Mouse (Mus musculus): ENCODE measurements around the gene Gfod1.

Gfod1 gene

DNA sequence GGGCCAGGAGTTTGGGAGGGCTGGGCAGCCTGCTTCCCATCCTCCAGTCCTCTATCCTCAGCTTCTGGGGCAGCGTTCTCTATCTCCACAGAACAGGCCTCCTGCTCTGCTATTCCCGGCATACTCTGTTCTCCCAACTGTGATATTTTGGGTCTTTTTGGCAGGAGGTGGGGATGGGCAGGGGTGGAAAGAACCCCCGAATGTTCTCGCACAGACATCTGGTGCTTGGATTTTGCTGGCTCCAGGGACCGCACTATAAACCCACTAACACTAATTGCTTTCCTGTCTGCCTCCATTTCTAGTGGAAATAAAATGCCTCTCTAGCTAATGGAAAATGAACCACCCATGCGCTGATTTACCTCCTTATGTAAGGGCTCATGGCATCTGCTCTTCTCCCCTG is 73.7 kb downstream of the Gfod1 start:
- DNase-seq: no peak

DNA sequence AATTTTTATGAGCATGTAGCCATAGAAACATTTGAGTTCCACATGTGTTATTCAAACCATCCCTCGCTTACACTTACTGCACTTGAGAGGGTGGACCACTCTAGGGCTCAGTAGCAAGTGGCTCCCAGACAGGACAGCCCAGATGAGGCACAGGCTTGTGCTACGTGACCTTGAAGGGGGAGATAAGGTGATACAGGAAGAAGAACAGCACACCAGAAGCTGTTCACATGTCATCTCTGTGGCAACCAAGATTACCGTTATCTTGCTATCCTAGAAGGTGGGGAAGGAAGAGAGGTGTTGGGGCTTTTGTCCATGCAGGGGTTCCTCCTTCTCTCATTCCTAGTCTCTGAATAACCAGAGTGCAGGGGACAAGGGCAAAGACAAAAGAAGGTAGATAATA is 74.2 kb downstream of the Gfod1 start:
- DNase-seq: no peak

DNA sequence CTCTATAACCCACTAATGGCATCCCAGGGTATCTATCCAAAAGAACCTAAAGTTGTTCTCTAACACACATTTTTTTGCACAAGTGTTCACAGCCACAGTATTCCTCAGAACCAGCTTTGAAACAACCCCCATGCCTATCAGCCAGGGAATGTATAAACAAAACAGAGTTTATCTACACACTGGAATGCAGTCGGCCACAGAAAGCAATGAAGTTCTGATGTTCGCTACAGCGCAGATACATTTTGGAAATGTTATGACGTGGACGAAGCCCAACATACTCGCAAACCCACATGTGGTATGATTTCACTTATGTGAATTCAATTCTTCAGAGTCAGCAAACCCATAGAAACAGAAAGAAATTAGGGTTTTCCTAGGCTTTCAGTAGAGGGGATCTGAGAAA is 75.8 kb downstream of the Gfod1 start:
- no peak for DNase-seq

DNA sequence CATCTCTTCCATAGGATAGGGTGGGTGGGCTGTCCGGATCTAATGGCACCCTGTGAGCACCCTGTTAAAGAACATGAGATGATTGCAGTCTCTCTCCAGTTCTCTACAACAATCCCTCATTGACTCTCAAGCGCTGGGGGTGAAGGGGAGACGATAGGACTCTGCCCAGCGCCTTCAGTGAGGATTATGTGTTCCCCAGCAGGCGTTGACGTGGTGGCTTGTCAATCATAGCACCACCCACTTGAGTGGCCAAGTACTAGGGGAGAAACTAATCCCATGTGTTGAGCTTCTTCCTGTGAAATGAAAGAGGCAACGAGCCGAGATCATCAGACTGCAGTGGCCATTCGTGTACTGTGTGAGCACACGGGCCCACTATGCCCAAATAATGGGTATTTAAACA is 77.9 kb downstream of the Gfod1 start:
- DNase-seq: no peak

DNA sequence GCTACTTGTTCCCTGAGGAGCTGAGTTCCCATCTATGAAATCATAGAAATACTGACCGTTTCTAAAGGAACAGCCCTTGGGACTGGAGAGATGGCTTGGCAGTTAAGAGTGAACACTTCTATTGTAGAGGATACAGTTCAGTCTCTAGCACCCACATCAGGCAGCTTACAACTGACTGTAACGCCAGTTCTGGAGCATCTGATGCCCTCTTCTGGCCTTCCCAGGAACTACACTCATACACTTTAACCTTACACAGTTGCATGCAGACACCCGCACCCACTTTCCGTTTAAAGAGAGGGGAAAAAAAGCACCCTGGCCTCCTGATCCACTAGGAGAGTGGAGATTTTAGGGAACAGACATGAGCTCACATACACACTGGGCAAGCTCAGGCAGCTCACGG is 78.8 kb downstream of the Gfod1 start:
- DNase-seq: no peak

DNA sequence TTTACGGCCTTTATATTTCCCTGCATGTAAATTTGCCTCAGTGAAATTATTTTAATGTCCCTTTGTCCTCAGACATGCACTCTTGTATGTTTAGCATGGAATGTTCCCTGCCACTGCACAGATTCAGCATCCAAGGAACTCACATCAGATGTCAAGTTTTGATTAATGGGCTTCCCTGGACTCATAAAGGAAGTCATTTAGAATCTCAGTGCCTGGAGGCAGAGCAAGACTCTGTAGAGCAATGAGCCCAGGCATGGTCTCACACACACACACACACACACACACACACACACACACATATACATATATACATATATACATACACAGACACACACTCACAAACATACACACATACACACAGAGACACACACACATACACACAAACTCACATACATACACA is 81.9 kb downstream of the Gfod1 start:
- DNase-seq: no peak

DNA sequence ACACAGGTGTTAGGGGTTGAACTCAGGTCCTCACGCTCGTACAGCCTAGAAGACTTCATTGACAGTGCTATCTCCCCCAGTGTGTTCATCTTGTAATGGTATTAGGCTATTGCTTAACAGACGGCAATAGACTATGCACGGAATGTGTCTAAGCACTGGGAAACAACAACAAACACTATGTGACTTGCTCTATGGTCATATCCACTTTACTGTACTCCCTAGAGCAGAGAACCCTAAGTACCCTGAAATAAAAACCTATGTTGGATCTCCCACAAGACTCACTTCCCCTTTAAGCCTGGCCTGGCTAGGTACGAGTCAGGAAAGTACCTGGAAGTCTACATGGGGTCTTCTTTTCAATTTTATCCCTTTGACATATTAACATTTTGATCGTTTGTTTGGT is 82.7 kb downstream of the Gfod1 start:
- no peak for DNase-seq

DNA sequence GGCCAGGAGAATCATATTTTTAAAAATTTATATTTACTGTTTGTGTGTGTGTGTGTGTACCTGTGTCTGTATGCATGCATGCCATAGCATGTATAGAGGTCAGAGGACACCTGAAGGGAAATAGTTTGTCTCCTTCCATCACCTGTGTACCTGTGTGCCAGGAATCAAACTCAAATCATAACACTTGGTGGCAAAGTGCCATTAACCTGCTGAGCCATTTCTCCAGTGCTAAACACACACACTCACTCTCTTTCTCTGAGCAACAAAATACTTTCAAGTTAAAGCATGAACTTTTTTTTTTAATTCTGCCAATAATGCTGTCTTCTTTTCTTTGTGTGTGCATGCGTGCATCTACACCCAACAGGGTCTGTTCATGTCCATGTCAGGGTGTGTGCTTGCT is 83.3 kb downstream of the Gfod1 start:
- no peak for DNase-seq

DNA sequence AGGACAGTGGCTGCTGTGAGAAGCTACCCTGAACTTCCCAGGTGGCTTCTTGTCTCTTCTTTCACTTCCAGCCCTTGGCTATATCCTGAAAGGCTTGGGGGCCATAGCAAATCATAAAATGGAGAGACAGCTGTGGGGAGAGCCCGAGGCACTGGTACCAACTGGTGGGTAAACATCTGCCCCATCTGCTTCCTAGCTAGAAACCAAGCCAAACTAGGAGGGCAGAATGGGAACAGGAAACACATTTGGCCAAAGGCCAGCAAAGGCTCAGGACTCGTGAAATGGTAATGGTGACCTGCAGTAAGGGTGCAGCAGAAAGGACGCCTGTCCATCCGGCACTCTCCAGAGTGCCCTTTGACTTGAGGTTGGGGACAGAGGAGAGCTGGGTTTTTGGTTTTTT is 85.2 kb downstream of the Gfod1 start:
- peak in 1 of 2 experiments; percentile 51 for DNase-seq

DNA sequence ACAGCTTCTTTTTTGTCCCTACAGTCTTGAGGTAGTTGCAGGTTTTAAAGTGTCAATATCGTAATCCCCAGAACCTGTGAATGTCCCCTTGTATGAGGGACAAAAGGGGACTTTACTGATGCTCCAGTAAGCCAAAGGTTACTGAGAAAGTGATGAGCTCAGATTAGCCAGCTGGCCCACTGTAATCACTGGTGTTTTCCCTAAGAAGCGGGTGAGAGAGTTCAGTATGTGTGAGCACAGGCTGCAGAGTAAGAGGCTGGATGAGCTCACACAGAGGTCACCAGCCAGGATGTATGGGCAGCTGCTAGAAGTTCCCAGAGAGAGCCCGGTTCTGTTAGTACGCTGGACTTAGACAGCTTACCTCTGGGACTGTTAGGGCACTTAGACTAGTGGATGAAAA is 85.7 kb downstream of the Gfod1 start:
- DNase-seq: no peak

DNA sequence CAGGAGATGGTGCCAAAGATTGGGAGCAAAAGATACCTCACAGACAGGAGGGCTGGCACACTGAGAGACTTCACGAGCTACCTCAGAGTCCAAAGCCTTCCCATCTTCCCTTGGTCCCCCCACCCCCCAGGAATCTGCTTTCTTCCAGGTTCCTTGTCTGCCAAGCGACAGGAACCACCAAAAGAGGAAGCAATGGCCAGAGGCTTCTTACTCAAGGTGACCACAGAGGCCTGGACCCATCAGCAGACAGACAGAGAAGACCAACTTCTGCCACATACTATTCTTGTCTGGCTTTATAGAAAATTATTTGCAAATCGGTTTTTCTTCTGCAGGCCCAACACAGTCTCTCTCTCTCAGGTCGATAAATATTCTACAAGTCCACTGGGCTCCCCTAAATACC is 86.3 kb downstream of the Gfod1 start:
- DNase-seq: no peak

DNA sequence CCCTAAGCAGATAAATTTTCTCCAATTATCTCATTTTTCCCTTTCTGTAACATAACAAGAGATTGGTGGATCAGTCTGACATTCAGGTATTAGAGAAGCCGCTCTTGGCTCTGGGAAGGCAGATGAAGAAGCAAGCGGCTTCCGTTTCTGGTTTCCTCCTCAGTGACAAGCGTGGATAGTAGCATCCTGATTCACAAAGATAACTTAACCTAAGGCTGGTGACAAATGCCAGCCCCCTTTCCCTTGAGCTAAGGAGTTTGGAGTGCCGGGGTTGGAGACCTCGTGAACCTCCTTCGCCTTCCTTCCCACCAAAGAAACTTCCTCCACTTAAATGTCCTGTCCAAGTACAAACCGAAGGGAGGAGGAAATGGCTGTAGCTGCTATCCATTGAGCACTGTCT is 86.9 kb downstream of the Gfod1 start:
- DNase-seq: no peak

DNA sequence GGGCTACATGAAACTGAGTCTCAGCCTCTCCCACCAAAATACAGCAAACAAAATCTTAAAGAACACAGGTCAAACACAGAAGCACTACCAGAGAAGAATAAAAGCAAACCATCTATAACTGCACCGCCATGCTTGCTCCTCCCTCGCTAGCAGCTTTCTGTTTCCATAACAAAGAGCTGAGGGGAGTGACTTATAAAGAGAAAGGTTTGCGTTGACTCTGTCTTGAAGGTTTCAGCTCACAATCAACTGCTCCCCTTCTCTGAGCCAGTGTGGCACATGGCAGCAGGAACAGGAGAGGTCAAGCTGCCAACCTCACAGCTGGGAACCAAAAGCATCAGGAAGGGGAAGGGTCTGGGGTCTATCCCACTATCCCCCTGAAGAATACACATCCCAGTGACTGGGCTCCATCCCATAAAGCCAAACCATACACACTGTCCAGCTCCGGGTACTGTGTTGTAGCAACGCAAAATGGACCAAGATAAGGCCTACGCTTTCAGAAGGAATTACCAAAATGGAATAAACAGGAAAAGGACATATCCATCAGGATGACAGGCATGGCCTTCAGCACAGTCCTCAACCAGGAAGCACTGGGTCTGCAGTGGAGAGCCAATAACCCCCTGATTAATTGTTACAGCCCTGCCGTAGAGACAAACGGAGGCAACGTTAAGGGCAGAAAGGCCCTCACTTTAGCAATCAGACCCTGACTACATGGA is 87.8 kb downstream of the Gfod1 start:
- no peak for DNase-seq

DNA sequence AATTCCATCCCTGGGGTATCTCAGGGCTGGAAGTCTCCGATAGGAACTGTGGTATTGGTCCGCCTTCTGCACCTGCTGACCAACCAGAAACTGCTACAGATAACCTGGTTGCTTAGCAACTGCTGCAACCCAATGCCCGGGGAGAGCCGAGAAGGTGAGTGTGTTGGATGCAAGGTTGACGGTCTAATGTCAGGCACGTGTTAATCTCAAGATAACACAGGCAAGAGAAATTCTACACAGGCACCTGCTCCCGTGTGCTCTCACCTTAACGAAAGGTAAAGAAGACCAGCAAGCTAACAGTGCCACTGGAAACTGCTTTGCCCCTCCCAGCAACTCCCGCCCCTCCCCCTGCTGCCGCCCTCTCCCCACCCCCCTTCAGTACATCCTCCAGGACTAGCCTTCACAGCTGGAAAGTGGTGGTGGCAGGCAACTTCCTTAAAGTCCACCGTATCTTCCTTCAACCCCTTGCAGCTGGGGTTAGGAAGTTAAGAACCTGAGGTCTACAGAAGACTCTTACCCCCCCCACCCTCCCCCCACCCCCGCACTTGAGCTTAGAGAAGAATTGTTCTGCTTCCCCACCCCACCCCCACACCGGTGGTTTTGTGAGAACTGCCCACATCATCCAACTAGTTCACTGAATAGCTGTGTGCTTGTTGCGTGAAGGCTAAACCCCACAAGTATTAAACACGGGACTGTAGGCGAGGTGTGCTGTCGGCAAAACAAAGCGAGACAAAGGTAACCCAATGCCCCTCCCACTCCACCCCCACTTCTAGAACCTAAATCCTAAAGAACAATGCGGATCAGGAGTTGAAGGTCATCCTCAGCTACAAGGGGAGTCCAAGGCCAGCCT is 88.6 kb downstream of the Gfod1 start:
- DNase-seq: peak; percentile 23 to 29

DNA sequence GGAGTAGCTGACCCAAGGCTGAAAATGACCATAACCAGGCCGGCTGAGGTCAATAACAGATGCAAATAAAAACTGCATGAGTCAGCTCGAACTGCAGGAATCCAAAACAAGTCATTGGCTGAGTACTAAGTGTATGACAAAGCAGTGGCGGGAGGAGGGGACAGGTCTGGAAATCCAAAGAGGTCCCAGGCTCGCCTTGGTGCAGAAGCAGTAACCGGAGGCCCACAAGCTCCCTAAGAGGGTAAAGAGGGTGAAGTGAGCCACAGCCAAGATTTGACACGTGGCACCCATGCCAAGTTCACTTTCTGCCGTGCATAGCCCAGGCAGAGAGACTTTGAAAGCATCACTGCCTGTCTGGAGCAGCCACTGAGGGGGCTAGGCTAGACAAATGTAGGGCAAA is 91.6 kb downstream of the Gfod1 start:
- DNase-seq: peak; percentile 49 to 56

DNA sequence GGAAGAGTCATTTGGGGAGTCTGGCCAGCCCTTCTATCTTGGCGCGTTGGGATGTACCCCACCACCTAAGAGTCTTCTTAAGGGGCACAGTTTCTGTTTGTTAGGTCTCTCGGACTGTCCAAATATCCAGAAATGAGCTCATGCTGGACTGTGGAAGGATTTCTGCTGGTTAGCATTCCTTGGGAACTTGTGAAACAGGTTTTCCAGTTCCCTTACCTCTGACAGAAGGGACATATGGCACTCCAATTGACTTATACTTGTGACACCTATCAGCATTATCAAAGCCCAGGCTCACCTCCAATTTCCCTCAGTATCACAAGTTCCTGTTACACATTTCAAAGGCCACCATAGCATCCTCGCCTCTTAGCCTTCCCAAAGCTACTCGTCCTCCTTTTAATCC is 93.0 kb downstream of the Gfod1 start:
- no peak for DNase-seq

DNA sequence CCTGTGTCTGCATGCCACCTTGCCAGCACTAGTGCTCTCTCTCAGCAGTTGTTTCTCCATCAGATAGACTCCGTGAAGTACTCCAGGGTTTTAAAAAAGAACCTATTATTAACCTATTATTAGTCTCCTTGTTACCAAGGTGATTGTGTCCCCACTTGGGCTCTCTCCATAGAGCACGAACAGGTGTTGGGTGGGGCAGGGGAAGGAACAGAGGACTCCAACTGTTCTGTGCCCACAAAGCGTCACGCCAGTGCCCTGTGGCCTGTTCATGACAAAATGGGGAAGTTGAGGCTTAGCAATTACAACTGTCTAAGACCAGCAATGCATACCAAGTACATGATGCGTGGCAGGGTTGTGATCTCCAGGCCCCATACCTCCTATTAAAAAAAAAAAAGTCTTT is 94.4 kb downstream of the Gfod1 start:
- DNase-seq: peak; percentile 39 to 46

DNA sequence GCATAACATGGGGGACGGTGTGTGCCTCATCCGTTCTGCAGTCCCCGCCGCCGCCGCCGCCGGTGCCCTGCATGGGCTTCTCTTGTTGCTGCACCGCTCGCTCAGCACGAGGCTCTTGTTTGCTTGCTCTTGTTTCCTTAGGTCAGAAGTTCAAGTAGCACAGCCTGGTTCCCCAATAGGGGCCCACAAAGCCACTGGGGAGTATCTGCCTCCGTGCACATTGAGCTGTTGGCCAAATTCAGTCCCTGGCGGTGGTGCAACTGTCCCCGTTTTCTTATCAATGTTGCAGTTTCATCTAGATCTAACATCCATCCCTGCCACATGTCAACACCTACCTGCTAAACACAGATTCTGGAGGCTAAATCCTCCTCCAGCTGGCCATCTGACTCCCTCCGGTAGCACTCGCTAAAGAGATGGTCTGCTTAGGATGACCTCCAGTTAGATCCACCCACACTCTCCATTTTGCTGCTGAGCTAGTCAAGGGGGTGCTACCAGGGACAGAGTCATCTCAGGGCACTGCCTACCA is 95.0 kb downstream of the Gfod1 start:
- DNase-seq: peak; percentile 33 to 43

DNA sequence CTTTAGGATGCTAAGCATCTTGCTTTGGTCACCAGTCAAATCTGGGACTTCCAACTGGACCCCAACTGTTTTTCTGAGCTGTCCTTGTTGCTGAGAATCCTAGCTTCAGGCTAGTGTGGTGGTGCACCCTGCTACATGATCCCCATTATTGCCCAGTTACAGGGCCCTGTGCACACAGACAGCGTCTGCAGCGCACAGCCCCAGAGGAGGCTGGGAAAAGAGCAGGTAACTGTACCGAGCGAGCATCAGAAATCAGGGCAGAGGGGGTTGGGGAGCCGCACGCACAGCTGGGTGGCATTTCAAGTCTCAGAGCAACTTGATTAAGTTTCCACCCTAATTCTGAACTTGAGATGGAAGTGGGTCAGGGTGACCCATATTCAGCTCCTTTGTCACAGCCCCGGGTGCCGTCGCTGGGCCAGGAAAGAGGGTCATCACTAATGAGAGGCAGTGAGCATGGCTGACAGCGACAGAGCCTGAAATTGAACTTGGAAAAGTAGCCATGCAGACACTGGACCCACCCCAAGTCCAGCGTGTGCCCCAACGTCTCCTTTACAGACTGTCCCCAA is 97.8 kb downstream of the Gfod1 start:
- DNase-seq: peak in 1 of 2 experiments; percentile 13

DNA sequence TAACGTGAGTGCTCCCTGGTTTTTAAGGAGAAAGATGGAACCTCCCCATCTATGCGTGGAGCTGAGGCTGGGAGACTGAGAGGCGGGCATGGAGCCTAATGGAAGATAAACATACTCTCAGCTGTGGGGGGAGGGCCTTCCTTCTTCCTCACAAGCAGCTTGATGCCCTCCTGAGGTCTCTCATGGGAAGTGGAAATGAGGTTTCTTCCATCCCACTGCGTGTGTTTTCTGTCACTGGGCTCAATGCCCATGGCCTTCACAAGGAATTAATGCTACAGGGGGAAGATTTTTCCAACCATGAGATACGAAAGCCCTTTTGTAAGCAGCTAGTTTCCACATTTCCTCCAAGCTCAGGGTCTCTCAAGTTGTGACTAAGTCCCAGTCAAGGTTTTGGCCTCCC is 100.3 kb downstream of the Gfod1 start:
- DNase-seq: peak; percentile 58 to 66

DNA sequence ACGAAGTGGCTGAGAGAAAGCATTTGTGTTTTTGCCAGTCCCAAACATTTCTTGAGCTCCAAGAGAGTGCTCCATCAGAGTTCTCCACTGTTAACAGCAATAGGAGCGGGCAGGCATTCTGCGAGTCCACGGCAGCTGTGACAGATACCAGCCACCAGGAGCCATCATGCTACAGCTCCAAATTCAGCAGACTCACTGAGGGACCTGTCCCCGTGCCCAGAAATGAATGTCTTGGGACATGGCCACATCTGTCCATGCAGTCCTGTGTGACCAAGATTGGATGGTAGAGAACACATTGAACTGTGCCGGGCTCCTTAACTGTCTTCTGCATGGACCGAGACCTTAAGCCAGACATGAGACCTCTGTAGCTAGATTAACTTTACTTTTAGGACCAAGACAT is 100.7 kb downstream of the Gfod1 start:
- DNase-seq: peak; percentile 64 to 85

DNA sequence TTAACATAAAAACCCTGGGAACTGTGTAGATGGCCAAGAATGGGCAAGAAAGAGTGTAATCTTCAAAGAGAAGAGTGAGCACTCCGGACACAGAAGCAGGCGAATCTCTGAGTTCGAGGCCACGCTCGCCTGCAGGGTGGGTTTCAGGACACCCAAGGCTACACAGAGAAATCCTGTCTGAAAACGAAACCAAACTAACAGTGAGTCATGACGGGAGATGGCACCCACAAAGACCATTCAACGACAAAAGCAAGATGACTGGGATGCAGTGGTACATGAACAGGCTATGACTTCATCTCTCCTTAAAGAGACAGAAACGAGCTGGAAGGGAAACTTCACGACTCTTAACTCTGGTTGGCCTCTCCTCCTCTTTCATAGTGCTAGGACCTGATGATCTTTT is 101.6 kb downstream of the Gfod1 start:
- DNase-seq: peak in 1 of 2 experiments; percentile 8

DNA sequence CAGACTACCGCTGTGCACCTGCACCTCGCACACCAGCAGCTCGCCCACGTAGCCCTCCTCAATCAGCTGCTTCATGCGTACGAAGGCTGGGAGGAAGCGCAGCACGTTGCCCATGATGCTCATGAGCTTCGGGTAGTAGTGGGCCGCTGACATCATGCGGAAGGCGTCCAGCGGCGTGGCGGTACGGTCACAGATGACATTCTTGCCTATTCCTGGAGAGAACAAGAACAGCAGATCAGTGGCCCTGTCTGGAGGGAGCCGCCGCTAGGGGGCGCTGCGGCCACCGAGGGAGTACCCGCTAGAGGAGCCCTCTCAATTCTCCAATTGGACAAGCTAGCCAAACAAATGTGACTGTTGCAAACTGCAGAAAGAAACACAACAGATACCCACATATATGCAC is 102.9 kb downstream of the Gfod1 start:
- DNase-seq: peak; percentile 61 to 62

DNA sequence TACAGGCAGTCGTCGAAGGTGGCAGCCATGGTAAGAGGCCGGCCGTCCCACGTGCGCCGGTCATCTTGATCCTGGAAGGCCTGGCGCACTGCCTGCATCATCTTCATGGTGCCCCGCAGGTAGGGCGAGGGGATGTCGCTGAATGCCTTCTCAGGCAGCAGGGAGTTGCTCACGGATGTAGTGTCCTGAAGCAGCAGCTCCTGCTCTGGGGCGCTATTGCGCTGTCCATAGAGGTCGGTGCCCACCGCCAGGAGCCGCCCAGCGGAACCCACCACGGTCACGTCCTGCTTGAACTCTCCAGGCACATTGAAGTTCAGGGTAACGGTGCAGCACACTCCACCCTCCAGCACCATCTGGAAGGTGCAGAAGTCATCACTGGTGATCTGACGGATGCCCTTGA is 103.5 kb downstream of the Gfod1 start:
- DNase-seq: no peak
